Mouse (Mus musculus) urinary bladder, postnatal 36 days (tissue): ENCODE measurements around the gene Ambra1.

Experiments used
- DNase-seq, 2 experiments: peaks; one replicate each; pipeline ENCODE4 v3.0.0; 2022; ENCODE audit warnings: low spot score in 2 of 2, mixed read lengths in 1 of 2

Ambra1 gene

GRCm38 (mm10) chr2:91959544-91960410, 229.8 kb downstream of the Ambra1 start:
- no peak for DNase-seq

DNA sequence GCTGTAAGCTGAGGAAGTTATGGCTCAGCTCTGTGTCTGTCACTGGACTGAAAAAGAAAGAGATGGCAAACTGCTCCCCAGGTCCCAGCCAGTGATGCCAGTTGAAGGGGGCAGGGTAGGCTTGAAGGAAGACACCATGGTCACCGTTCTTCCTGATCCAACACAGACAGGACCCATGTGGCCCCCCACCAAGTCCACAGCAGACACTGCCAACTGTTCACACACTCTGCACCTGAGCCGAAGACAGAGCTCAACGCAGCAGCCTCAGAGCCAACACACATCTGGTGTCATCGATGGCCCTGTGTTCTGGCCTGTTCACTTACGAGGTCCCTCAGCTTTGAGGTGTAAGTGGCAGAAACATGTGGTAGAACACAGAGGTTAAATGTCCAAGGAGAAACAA, 230.5 kb downstream of the Ambra1 start:
- DNase-seq = no peak

- no peak for DNase-seq
These were observed 232.2 kb downstream of the Ambra1 start for GRCm38 (mm10) chr2:91961901-91962761.

GRCm38 (mm10) chr2:91962864-91963401, 233.0 kb downstream of the Ambra1 start:
- DNase-seq = no peak

- DNase-seq = peak; percentile 97 to 98
These were observed 233.6 kb downstream of the Ambra1 start for GRCm38 (mm10) chr2:91963443-91963932.

GRCm38 (mm10) chr2:91964610-91965204, 234.8 kb downstream of the Ambra1 start:
- DNase-seq = no peak

GRCm38 (mm10) chr2:91965417-91965816, 235.5 kb downstream of the Ambra1 start:
- peak; percentile 63 to 73 for DNase-seq

GRCm38 (mm10) chr2:91966367-91966766, 236.4 kb downstream of the Ambra1 start:
- no peak for DNase-seq

GRCm38 (mm10) chr2:91967962-91968361, 238.0 kb downstream of the Ambra1 start:
- DNase-seq = no peak
